Mouse (Mus musculus) T-cell, adult 66 days (primary cell): ENCODE measurements around the gene Cpvl. TPM values are rescaled to one million over a fixed set of nuclear protein-coding genes. Genes with fewer than 3 reads are reported as not detected.

Source experiments
- total RNA-seq, 2 experiments: library from RNA; stranded (reverse); gene quantifications; 3 replicates in 1 of 2; 4 replicates in 1 of 2; pipeline ENCODE4 v1.2.4; 2023

Gene Cpvl
- not detected for total RNA-seq

GRCm38 (mm10) chr6:53978571-53978970 is at the start of gene Cpvl:
TSS of gene Cpvl (minus strand) at chr6:53978671.

Other genes starting within 250 kb of the Cpvl start
- gene Tril, start 157.8 kb downstream of the Cpvl start, total RNA-seq, result not detected
- 10 to 100 TPM; 14.5 to 20.8 TPM for gene Chn2, start 60.9 kb upstream of the Cpvl start, total RNA-seq